Comparison of ENCODE assay signal across 27 mouse cellular contexts in the genomic region with DNA sequence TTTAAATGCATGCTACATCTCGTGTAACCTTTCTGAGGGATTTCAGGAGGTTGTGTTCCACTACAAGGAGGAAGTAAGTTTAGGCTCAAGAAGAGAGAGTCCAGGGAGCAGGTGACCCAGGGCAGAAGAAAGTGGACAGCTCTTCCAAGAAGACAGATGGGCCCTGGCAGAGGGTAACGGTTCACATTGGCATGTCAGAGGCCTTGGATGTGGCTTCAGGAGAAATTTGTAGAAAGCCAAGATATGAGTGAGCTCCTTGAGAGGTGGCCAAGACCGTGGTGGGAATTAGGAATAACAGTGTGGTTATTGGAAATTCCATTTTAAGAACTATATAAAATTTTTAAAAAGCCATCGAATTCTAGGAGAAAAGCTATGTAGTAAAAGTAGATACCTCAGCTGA. TPM values are rescaled to one million over a fixed set of nuclear protein-coding genes. Genes with fewer than 3 reads are reported as not detected.
DNase-seq lines count a peak whose midpoint lies in the region; ATAC-seq lines count a peak whose summit lies in the region.
"Had no signal": no experiment of that assay in that cellular context is flagged by ENCODE, and none has a peak within 500 bp of the region (broad histone marks: within the 10 kb centered on the region; RNA-seq: fewer than 3 reads in every experiment).

No protein-coding gene starts in this region.

- intact Hi-C loops in left cerebral cortex, postnatal 4 days (cut with DNase I), result no loop called here

- H3K27me3 ChIP-seq in midbrain, embryonic 12.5 days, result no peaks in the 10 kb centered on the region
- no peaks in the 10 kb centered on the region for H3K27me3 ChIP-seq in midbrain, embryonic 15.5 days (replicated peaks)
- H3K27me3 ChIP-seq: CH12.LX; embryonic facial prominence, embryonic 15.5 days; forebrain, embryonic 15.5 days; heart, embryonic 15.5 days; intestine, embryonic 15.5 days; limb, embryonic 13.5 days; liver, embryonic 12.5 days; megakaryocyte, embryonic 14.5 days; neural tube, embryonic 15.5 days had no signal

- H3K27ac ChIP-seq in midbrain, embryonic 12.5 days (replicated peaks), result 0 out of 2 replicates have a peak overlapping the region, but pooled peaks have one; percentile 10
- H3K27ac ChIP-seq in midbrain, embryonic 15.5 days, result no peak overlapping the region
- H3K27ac ChIP-seq: embryonic facial prominence, embryonic 15.5 days; forebrain, embryonic 15.5 days; heart, embryonic 15.5 days; limb, embryonic 13.5 days; liver, embryonic 12.5 days; neural tube, embryonic 15.5 days had no signal

- H3K9me3 ChIP-seq in midbrain, embryonic 12.5 days, result no peaks in the 10 kb centered on the region
- no peaks in the 10 kb centered on the region for H3K9me3 ChIP-seq in midbrain, embryonic 15.5 days
- H3K9me3 ChIP-seq: embryonic facial prominence, embryonic 15.5 days; forebrain, embryonic 15.5 days; heart, embryonic 15.5 days; intestine, embryonic 15.5 days; limb, embryonic 13.5 days; liver, embryonic 12.5 days; neural tube, embryonic 15.5 days had no signal

- H3K36me3 ChIP-seq in midbrain, embryonic 12.5 days, result no peaks in the 10 kb centered on the region
- H3K36me3 ChIP-seq in midbrain, embryonic 15.5 days (replicated peaks), result no peaks in the 10 kb centered on the region
- H3K36me3 ChIP-seq: embryonic facial prominence, embryonic 15.5 days; forebrain, embryonic 15.5 days; G1E; heart, embryonic 15.5 days; intestine, embryonic 15.5 days; liver, embryonic 12.5 days; neural tube, embryonic 15.5 days had no signal

- H3K4me3 ChIP-seq in midbrain, embryonic 12.5 days, result no peak overlapping the region
- H3K4me3 ChIP-seq in midbrain, embryonic 15.5 days, result no peak overlapping the region
- H3K4me3 ChIP-seq: embryonic facial prominence, embryonic 15.5 days; forebrain, embryonic 15.5 days; heart, embryonic 15.5 days; intestine, embryonic 15.5 days; limb, embryonic 13.5 days; liver, embryonic 12.5 days; megakaryocyte, embryonic 14.5 days; neural tube, embryonic 15.5 days had no signal

- WGBS in midbrain, embryonic 12.5 days, result 94% methylated on average over 4 of the region's 4 CpGs
- WGBS in midbrain, embryonic 15.5 days, result 92% methylated on average over 4 of the region's 4 CpGs

- H3K4me2 ChIP-seq in midbrain, embryonic 12.5 days (replicated peaks), result no peak overlapping the region
- no peak overlapping the region for H3K4me2 ChIP-seq in midbrain, embryonic 15.5 days
- H3K4me2 ChIP-seq: embryonic facial prominence, embryonic 15.5 days; forebrain, embryonic 15.5 days; heart, embryonic 15.5 days; intestine, embryonic 15.5 days; limb, embryonic 13.5 days; liver, embryonic 12.5 days; neural tube, embryonic 15.5 days had no signal

- H3K9ac ChIP-seq in midbrain, embryonic 12.5 days (replicated peaks), result no peak overlapping the region
- H3K9ac ChIP-seq in midbrain, embryonic 15.5 days, result no peak overlapping the region
- H3K9ac ChIP-seq: embryonic facial prominence, embryonic 15.5 days; forebrain, embryonic 15.5 days; heart, embryonic 15.5 days; intestine, embryonic 15.5 days; limb, embryonic 13.5 days; liver, embryonic 12.5 days; neural tube, embryonic 15.5 days had no signal

- no peak for ATAC-seq in cerebellum, adult (ENCODE audit: insufficient number of reproducible peaks, low FRiP score, low TSS enrichment)
- ATAC-seq in midbrain, embryonic 12.5 days (ENCODE audit: low FRiP score, low read depth), result no peak
- ATAC-seq in midbrain, embryonic 15.5 days (replicated peaks), result no peak
- ATAC-seq in megakaryocyte progenitor cell, adult 5-6 weeks (replicated peaks; ENCODE audit: poor library complexity), result no peak
- ATAC-seq: forebrain, embryonic 15.5 days; hindbrain, embryonic 16.5 days; liver, embryonic 12.5 days had no signal

- DNase-seq in cerebellum, postnatal 14 days, result peak; percentile 37 to 51
- peak; percentile 33 for DNase-seq in left cerebral cortex, postnatal 4 days
- DNase-seq in left cerebral cortex, adult 11 months (ENCODE audit: low spot score), result no peak
- DNase-seq: adrenal gland, adult 2 months; B cell, adult 2 months; cerebellum, adult 2 months; gastrocnemius, postnatal 10 days; kidney, postnatal 25 days; layer of hippocampus, postnatal 36 days; lung, postnatal 10 days had no signal

- peaks cover 13% of the 10 kb centered on the region; the same call in 1 of the 2 replicates for H3K4me1 ChIP-seq in midbrain, embryonic 12.5 days
- no peaks in the 10 kb centered on the region for H3K4me1 ChIP-seq in midbrain, embryonic 15.5 days
- H3K4me1 ChIP-seq: forebrain, embryonic 15.5 days; liver, embryonic 12.5 days; megakaryocyte, embryonic 14.5 days had no signal

RNA-seq across cellular contexts. Expression of a gene that starts 22.1 kb away (rescaled TPM):
- total RNA-seq in left cerebral cortex, postnatal 4 days (2021), result 1 to 10 TPM; 3.9 to 4.7 TPM
- 2.8 and 3.2 TPM in 2 replicates for polyA plus RNA-seq in midbrain, embryonic 12.5 days (2016; fragmentation: Nextera tagmentation; extraction: Ambion mirVana)
- 2.2 and 2.6 TPM in 2 replicates for polyA plus RNA-seq in midbrain, embryonic 15.5 days (2015; fragmentation: Nextera tagmentation; extraction: Ambion mirVana)
- total RNA-seq in megakaryocyte progenitor cell, adult 5-6 weeks (2015), result 0.44 and 0.81 TPM in 2 replicates
- 0.25 and 0.27 TPM in 2 replicates for total RNA-seq in megakaryocyte progenitor cell, adult 5-6 weeks (2017)
- total RNA-seq: common myeloid progenitor, adult 5-6 weeks; hematopoietic stem cell, adult 5-6 weeks had no signal
